In genomic region chr2:93850317-93850944, GRCm38 (mm10) we compare ENCODE assay signal across 8 mouse cellular contexts. TPM values are rescaled to one million over a fixed set of nuclear protein-coding genes. Genes with fewer than 3 reads are reported as not detected.
A peak's percentile ranks its signal among the peaks of the same experiment; 100 is the strongest.
DNase-seq lines count a peak whose midpoint lies in the region; ATAC-seq and TF ChIP-seq lines count a peak whose summit lies in the region.
"Had no signal": no experiment of that assay in that cellular context is flagged by ENCODE, and none has a peak within 500 bp of the region (broad histone marks: within the 10 kb centered on the region; RNA-seq: fewer than 3 reads in every experiment).

No protein-coding gene starts in this region.

- 56% methylated on average over 13 of the region's 13 CpGs for WGBS in hindbrain, embryonic 13.5 days
- 50% methylated on average over 13 of the region's 13 CpGs for WGBS in midbrain, embryonic 12.5 days

- H3K4me2 ChIP-seq in CH12.LX (ENCODE audit: insufficient read depth, low read depth, poor library complexity, severe bottlenecking): peak overlapping the region; percentile 66
- peak overlapping the region; percentile 67 for H3K4me2 ChIP-seq in hindbrain, embryonic 13.5 days
- peak overlapping the region; percentile 68 for H3K4me2 ChIP-seq in midbrain, embryonic 12.5 days (replicated peaks)

- DNase-seq in 416B (ENCODE audit: low read depth): peak; percentile 79
- DNase-seq in CH12.LX (ENCODE audit: extremely low read depth): peak; percentile 51
- DNase-seq in frontal cortex, postnatal 25 days (ENCODE audit: low spot score in 2 of 2): no peak
- DNase-seq in layer of hippocampus, postnatal 25 days (ENCODE audit: extremely low spot score in 1 of 2, low spot score in 1 of 2): no peak
- DNase-seq in right cerebral cortex, postnatal 14 days: no peak

- no peak for TF ChIP-seq POLR2A in CH12.LX (IDR thresholded peaks at IDR 0.05; ENCODE audit: low read depth, low read length)

- no peak for TF ChIP-seq RAD21 in CH12.LX (IDR thresholded peaks at IDR 0.05; ENCODE audit: low read depth, low read length)

- peaks cover 0 to 23% of the 10 kb centered on the region in 2 experiments for H3K36me3 ChIP-seq in CH12.LX (replicated peaks in 1 of 2; ENCODE audit: control insufficient read depth in 1 of 2, insufficient read depth in 1 of 2, low read length in 1 of 2)
- H3K36me3 ChIP-seq in hindbrain, embryonic 13.5 days: peaks cover 14% of the 10 kb centered on the region
- H3K36me3 ChIP-seq in midbrain, embryonic 12.5 days: 0 out of 2 replicates have a peak, but pooled peaks cover 10% of the 10 kb centered on the region

- no peak for TF ChIP-seq EP300 in CH12.LX (IDR thresholded peaks at IDR 0.05; ENCODE audit: low read length)

- in situ Hi-C loops in CH12.LX (cut with MboI; ENCODE audit: low pct_ligation_motif_present, low pct_unique_long_range_greater_than_20kb, low sequenced_read_pairs): loop anchor here (25.0 kb wide), 1 partner anchor 437 kb away; no protein-coding TSS in a partner anchor

- H3K4me1 ChIP-seq in CH12.LX (ENCODE audit: control insufficient read depth in 1 of 2, insufficient read depth in 2 of 2): peaks cover 4 to 16% of the 10 kb centered on the region in 2 experiments; a peak in 3 of 4 replicates
- peaks cover 19% of the 10 kb centered on the region for H3K4me1 ChIP-seq in hindbrain, embryonic 13.5 days (replicated peaks)
- peaks cover 11% of the 10 kb centered on the region for H3K4me1 ChIP-seq in midbrain, embryonic 12.5 days

- no peaks in the 10 kb centered on the region for H3K79me2 ChIP-seq in CH12.LX (replicated peaks; ENCODE audit: control insufficient read depth, extremely low read depth, insufficient read depth, poor library complexity, severe bottlenecking)

- peaks cover 9% of the 10 kb centered on the region for H3K27me3 ChIP-seq in CH12.LX (replicated peaks)
- H3K27me3 ChIP-seq in hindbrain, embryonic 13.5 days: no peaks in the 10 kb centered on the region
- H3K27me3 ChIP-seq in midbrain, embryonic 12.5 days: 0 out of 2 replicates have a peak, but pooled peaks cover 5% of the 10 kb centered on the region

- no peak for TF ChIP-seq CTCF in CH12.LX (conservative IDR thresholded peaks at IDR 0.05 in 1 of 2, IDR thresholded peaks at IDR 0.05 in 1 of 2; ENCODE audit: low read depth in 2 of 2, low read length in 2 of 2)

- H3K27ac ChIP-seq in CH12.LX (ENCODE audit: insufficient read depth, low read depth): no peak overlapping the region
- H3K27ac ChIP-seq in hindbrain, embryonic 13.5 days: no peak overlapping the region
- H3K27ac ChIP-seq in midbrain, embryonic 12.5 days (replicated peaks): no peak overlapping the region

- H3K4me3 ChIP-seq in CH12.LX (replicated peaks in 1 of 3; ENCODE audit: low read depth in 2 of 3, low read length in 2 of 3, poor library complexity in 1 of 3): peak overlapping the region; percentile 19 to 71 (median 69)
- H3K4me3 ChIP-seq in hindbrain, embryonic 13.5 days: peak overlapping the region; percentile 65
- H3K4me3 ChIP-seq in midbrain, embryonic 12.5 days: peak overlapping the region; percentile 60; the same call in 1 of the 2 replicates

- no peak for ATAC-seq in hindbrain, embryonic 13.5 days (ENCODE audit: low FRiP score)
- ATAC-seq in midbrain, embryonic 12.5 days (ENCODE audit: low FRiP score, low read depth): no peak

- H3K9ac ChIP-seq in CH12.LX (ENCODE audit: insufficient read depth, low read depth): no peak overlapping the region
- no peak overlapping the region for H3K9ac ChIP-seq in hindbrain, embryonic 13.5 days
- H3K9ac ChIP-seq in midbrain, embryonic 12.5 days (replicated peaks): no peak overlapping the region

- dilution Hi-C loops in CH12.LX (cut with MboI; ENCODE audit: extremely low pct_ligation_motif_present, extremely low pct_unique_long_range_greater_than_20kb, low sequenced_read_pairs): no loop called here

- H3K9me3 ChIP-seq in CH12.LX (replicated peaks; ENCODE audit: low read length): no peaks in the 10 kb centered on the region
- no peaks in the 10 kb centered on the region for H3K9me3 ChIP-seq in hindbrain, embryonic 13.5 days
- H3K9me3 ChIP-seq in midbrain, embryonic 12.5 days: no peaks in the 10 kb centered on the region

TF ChIP-seq in CH12.LX, 34 proteins besides CTCF, POLR2A, EP300 and RAD21:
- TF ChIP-seq JUN (IDR thresholded peaks at IDR 0.05; ENCODE audit: insufficient read depth, low read depth, low read length) (no peak), NRF1 (IDR thresholded peaks at IDR 0.05; ENCODE audit: low read depth, low read length) (no peak), SIN3A (IDR thresholded peaks at IDR 0.05; ENCODE audit: low read length) (no peak), E2F4 (IDR thresholded peaks at IDR 0.05; ENCODE audit: insufficient replicate concordance, low read depth, low read length) (no peak), SMC3 (IDR thresholded peaks at IDR 0.05; ENCODE audit: low read depth, low read length) (no peak), MAX (IDR thresholded peaks at IDR 0.05; ENCODE audit: low read length) (no peak), MXI1 (IDR thresholded peaks at IDR 0.05; ENCODE audit: low read depth, low read length) (no peak), KAT2A (IDR thresholded peaks at IDR 0.05; ENCODE audit: insufficient replicate concordance, low read length) (no peak), MEF2A (IDR thresholded peaks at IDR 0.05; ENCODE audit: borderline replicate concordance, low read depth, low read length) (no peak), ZKSCAN1 (IDR thresholded peaks at IDR 0.05; ENCODE audit: borderline replicate concordance, low read depth, low read length) (no peak), UBTF (IDR thresholded peaks at IDR 0.05; ENCODE audit: low read depth, low read length) (no peak)

RNA-seq across cellular contexts. Expression of gene Accs, which starts 0.7 kb away (rescaled TPM):
- total RNA-seq in CH12.LX (2012; rRNA removed) (4.2 and 6.7 TPM in 2 replicates), CH12.LX (2014; rRNA removed) (6.0 and 6.2 TPM in 2 replicates)
- polyA plus RNA-seq in CH12.LX (2012; ENCODE audit: insufficient read length, low read depth): 5.7 TPM in 2 replicates
- 6.2 and 7.0 TPM in 2 replicates for polyA plus RNA-seq in hindbrain, embryonic 13.5 days (2015; fragmentation: Nextera tagmentation; extraction: Ambion mirVana)
- 6.7 and 9.1 TPM in 2 replicates for polyA plus RNA-seq in midbrain, embryonic 12.5 days (2016; fragmentation: Nextera tagmentation; extraction: Ambion mirVana)
- 1 to 10 TPM; 2.1 to 3.2 TPM for total RNA-seq in layer of hippocampus, postnatal 25 days (2021)

RNA-seq across cellular contexts. Expression of gene Accsl, which starts 18.5 kb away (rescaled TPM):
- total RNA-seq in CH12.LX (2012; rRNA removed) (0.30 TPM in 1 of 2 replicates, not detected in the other), CH12.LX (2014; rRNA removed) (not detected in 2 replicates)
- 0.63 TPM in 1 of 2 replicates, not detected in the other for polyA plus RNA-seq in CH12.LX (2012; ENCODE audit: insufficient read length, low read depth)
- 0.34 and 0.35 TPM in 2 replicates for polyA plus RNA-seq in hindbrain, embryonic 13.5 days (2015; fragmentation: Nextera tagmentation; extraction: Ambion mirVana)
- polyA plus RNA-seq in midbrain, embryonic 12.5 days (2016; fragmentation: Nextera tagmentation; extraction: Ambion mirVana): 0.31 and 0.63 TPM in 2 replicates
- total RNA-seq in layer of hippocampus, postnatal 25 days (2021): under 1 TPM; 0.32 to 0.77 TPM
- polyA plus RNA-seq: embryonic facial prominence, embryonic 11.5 days had no signal

RNA-seq across cellular contexts. Expression of gene Ext2, which starts 28.1 kb away (rescaled TPM):
- 21.7 and 26.9 TPM in 2 replicates for total RNA-seq in CH12.LX (2012; rRNA removed)
- total RNA-seq in CH12.LX (2014; rRNA removed): 18.7 and 20.2 TPM in 2 replicates
- 30.4 and 33.1 TPM in 2 replicates for polyA plus RNA-seq in CH12.LX (2012; ENCODE audit: insufficient read length, low read depth)
- 70.2 and 70.4 TPM in 2 replicates for polyA plus RNA-seq in hindbrain, embryonic 13.5 days (2015; fragmentation: Nextera tagmentation; extraction: Ambion mirVana)
- polyA plus RNA-seq in midbrain, embryonic 12.5 days (2016; fragmentation: Nextera tagmentation; extraction: Ambion mirVana): 74.6 and 75.3 TPM in 2 replicates
- 10 to 100 TPM; 50.2 to 51.0 TPM for total RNA-seq in layer of hippocampus, postnatal 25 days (2021)

Comparison
In these comparisons a context has a peak if more than half of its experiments do, and no peak if none do; other contexts are left out.
1. DNase-seq: peak in 416B (single experiment) and CH12.LX (single experiment); none in frontal cortex, postnatal 25 days (0 of 2), layer of hippocampus, postnatal 25 days (0 of 2) and right cerebral cortex, postnatal 14 days (single experiment).
2. Peak in every context shown above with its lines, with median percentiles within 50 percentile points of each other: H3K4me2 ChIP-seq and H3K4me3 ChIP-seq.